Mouse (Mus musculus) lung, postnatal 14 days (tissue): ENCODE results near the gene Nsf.

Experiments used
- DNase-seq: peaks from one replicate; pipeline ENCODE4 v3.0.0; 2021

The Nsf gene

GRCm38 (mm10) chr11:103953896-103954292, at the start of gene Nsf:
Gene Nsf (minus strand): TSS chr11:103954056.
- DNase-seq, result peak; percentile 82

DNA sequence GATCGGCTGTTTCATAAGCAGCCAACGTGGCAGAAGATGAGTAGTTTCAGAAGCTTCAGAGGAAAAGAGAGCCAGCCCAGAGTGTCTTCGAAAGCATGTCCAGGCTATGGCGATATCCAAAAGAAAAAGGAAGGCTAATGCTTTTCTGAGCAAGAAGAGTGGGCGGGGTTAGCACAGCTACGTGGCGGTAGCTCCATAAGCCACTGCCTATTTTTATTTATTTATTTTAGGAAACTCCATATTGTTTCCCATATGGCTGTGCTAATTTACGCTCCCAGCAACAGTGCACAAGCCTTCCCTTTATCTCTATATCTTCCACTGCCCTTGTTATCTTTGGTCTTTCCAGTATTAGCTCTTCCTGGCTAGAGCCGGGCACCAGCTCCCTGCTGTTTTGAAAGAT, 49.5 kb upstream of the Nsf start:
- DNase-seq, result no peak

DNA sequence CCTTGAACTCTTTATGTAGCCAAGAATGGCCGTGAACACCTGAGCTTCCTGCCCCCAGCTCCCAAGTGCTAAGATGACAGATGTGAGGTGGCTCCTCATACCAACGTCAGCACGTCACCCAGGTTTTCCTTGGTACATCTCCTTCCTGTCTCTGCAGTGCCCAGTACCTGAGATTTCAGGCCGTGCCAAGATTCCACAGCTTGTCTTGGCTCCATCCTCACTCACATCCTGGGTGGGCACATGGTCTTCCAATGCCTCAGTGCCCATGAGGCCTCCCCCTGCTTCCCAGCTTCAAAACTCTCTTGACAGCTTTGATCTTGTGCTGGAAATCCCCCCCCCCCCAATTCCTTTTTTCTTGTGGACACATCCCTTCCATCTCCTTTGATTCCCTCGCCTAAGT, 48.3 kb upstream of the Nsf start:
- no peak for DNase-seq

GRCm38 (mm10) chr11:104001395-104001955, 47.6 kb upstream of the Nsf start:
- no peak for DNase-seq

DNA sequence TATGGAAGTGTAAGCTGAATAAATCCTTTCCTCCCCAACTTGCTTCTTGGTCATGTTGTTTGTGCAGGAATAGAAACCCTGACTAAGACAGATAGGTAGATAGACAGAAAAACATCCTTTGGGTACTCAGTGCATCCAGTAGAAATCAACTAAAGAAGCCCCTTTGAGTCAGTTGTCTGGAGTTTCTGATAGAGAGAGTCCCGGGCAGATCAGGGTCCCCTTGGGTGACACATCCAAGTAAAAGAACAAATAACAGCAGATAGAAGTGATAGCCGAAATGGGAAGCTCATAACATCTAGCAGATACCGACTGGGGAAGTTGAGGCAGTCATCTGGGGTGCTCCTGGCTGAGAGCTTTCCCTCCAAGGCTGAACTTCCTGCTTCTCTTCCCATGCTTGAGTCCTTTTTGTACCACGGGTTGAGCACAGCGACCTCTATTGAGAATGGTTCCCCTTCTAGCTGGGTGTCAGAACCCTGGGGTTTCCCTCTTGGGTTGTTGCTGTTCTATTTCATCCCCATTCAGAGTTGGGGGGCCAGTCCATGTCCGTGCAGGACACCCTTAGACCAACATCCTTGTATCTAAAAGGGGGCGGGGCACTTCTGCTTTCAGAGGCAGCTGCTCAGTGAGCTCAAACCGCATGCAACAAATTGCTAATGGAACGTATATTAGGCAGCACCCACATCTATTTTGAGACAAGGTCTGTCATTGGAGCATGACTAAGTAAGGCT, 47.0 kb upstream of the Nsf start:
- DNase-seq, result peak; percentile 24

DNA sequence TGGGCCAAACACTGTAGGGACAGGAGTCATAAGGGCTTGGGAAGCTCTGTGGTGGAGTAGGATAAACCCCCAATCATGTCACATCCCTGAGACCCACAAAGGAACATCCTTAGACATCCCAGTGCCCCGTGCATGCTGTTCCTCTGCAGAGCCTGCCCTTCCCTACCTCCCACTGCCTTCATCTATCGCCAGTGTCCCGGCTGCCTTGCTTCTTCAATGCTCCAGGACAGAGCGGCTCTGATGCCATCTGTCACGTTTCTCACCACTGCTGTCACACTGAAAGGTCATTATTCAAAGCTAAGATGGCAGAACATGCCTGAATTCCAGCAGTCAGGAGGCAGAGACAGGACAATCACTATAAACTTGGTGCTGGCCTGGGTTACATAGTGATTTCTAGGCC, 44.9 kb upstream of the Nsf start:
- DNase-seq, result no peak

GRCm38 (mm10) chr11:103997385-103997784, 43.5 kb upstream of the Nsf start:
- peak; percentile 67 for DNase-seq

DNA sequence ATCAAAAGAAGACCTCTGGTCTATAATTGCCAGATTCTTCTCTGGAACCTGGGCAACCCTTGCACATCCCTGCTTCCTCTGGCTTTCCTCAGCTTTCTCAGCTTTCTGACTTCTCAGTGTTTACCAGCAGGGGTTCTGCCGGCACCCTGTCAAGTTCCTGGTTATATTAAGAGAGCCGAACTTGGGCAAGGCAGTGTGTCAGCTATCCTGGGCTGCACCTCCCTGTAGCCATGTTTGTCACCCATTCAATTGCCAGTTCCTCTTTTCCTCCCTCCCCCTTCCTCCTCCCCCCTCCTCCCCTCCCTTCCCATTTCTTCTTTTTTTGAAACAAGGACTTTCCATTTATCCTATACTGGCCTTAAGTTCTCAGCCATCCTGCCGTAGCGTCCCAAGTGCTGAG, 38.8 kb upstream of the Nsf start:
- no peak for DNase-seq

DNA sequence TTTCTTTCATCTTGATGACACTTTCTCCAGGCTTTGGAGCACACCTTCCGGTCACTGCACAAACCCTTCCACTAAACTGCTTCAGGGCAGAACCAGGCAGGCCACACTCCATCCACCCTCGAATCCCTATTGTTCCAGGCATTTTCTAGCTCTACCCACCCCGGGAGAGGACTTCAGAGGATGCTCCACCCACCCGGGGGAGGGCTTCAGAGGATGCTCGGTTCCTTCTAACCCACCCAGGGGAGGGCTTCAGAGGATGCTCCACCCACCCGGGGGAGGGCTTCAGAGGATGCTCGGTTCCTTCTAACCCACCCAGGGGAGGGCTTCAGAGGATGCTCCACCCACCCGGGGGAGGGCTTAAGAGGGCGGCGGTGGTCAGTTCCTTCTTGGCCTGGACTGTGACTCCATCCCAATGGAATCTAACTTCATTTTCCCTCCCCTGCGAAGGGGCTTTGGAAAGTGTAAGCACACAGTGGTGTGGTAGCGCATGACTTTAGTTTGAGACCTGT, 36.2 kb upstream of the Nsf start:
- DNase-seq, result peak; percentile 26

DNA sequence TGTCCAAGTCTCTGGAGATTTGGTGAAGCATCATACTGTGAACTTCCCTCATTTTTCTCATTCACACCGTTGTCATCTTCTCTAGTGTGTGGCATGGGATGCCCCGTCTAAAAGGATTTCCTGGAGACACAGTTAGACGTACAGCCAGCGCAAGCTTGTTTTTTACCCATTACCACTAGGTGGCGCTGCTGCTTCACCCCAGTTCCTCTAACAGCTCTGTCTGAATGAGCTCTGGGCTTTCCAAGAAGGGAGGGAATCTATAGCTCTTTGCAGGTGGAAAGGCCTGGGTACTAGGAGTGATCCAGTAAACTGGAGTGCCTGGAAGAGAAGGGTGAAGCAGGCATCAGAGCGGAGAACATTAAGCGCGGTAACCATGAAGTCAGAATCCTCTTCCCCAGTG, 33.6 kb upstream of the Nsf start:
- DNase-seq, result peak; percentile 81

DNA sequence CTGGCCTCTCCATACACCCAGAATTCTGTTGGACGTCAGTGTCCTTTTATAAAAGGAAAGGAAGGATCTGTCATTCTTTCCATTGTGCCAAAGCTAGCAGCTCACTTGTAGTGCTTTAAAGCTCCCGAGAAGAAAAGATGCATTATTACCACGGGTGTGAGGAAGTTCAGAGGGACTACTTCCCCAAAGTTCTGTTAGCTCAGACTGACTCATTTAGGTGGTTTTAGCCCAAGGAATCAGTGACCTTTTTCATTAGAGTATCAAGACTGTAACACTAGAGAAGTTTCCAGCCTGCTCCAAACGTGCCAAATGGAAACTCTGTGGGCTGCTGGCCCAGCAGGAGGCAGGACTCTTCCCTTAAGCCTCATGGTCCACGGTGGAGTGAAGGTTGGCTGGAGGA, 30.2 kb upstream of the Nsf start:
- no peak for DNase-seq

- no peak for DNase-seq
Measured at GRCm38 (mm10) chr11:103981826-103982225, 28.0 kb upstream of the Nsf start.

DNA sequence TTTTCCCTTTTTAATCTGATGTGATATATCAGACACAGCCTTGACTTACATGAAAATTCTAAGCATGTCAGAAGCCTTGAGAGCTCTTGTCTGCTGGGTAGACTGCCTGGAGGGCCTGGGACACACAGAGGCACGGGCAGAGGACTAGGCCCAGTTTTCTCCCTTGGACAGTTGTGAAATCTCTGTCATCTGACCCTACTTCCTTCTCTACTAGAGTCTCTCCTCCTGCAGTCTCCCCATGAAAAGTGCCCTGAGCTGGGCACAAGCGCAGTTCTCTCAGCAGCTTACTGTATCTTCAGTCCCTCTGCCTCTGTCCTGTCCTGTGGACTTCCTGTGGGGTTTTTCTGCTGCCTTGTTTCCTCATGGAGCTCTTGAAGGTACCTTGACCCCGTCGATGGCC, 25.5 kb upstream of the Nsf start:
- DNase-seq, result no peak

GRCm38 (mm10) chr11:103970876-103971275, 17.0 kb upstream of the Nsf start:
- no peak for DNase-seq

- DNase-seq, result no peak
Measured at GRCm38 (mm10) chr11:103969278-103969677, 15.4 kb upstream of the Nsf start.

DNA sequence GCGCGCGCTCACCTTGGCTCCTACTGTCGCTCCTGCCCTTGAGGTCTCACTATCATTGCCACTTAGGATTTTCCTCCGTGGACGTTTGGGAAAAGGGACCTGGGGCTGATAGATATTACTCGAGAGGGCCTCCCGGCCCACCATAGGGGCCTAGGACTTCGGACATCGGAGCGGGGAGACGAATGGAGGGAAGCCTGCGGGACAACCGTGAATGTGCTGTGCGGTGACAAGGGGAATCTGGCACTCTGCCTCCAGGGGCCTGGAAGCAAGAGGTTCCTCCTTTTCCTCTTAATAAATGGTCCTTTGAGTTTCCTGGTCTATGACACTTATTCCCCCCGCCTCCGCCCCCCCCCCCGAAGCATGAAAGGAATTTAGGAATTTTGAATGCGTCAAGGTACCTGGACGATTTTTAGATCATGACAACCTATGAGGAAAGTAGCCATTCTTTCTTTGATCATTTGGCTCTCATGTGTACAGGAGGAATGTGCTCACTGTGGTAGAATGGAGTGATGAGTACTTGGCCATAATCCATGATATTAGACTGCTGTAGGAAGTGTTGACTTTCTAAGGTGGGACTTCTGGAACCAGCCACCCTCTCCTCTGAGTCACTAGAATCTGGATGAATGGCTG, 13.4 kb upstream of the Nsf start:
- peak; percentile 30 for DNase-seq

DNA sequence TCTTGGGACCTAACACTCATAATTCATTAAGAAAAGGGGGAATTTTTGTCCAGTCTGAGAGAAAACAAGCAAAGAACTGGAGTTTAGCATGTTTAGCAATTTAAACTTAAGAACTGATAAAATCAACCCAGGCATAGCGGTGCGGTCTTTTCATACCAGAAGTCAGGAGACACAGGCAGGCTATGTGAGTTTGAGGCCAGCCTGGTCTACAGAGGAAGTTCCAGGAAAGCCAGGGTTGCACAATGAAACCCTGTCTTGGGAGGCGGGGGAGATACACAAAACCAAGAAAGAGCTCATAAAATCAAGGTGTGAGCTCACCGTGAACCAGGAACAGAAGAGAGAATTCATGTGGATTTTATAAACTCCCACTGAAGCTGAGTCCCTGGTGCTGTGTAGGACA, 3.0 kb upstream of the Nsf start:
- DNase-seq, result no peak

DNA sequence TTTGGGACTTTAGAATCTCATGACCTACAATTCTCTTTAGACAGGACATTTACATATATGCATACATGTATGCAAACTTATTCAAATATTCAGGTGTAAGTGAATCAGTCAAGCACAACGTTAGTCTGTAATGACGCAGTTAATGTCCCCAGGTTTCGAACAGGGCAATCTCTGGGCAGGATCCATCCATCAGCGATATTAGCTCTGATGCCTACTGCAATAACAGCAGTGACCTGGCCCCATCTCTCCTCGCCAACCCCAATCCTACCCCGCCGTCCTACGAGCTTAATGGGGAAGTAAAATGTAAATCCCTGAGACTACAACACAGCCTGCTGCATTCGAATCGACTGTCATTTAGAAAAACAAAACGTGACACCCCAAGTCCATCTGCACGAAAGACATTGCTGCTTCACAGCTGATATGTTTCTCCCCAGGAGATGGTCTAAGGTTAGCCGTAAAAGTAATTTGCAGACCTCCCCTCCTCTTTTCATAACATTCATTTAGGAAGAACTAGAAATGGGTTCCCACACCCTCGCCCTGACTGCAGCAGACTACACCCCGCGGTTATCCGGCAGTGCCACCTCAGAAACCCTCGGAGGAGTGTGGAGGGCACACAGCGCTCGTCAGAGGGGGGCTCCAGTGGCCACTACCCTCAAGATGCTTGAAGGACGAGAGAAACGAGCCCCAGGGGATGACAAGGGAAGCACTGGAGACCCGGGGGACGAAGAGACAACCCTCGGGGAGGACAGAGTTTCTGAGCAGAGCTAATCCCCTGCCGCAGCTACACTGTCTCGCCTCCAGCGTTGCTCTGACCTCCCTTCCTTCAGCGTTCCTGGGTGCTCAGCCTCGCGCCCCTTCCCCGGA, 592 bp downstream of the Nsf start:
- peak; percentile 21 for DNase-seq

- no peak for DNase-seq
Measured at GRCm38 (mm10) chr11:103952635-103953031, 1.2 kb downstream of the Nsf start.

- no peak for DNase-seq
Measured at GRCm38 (mm10) chr11:103951106-103951505, 2.8 kb downstream of the Nsf start.

DNA sequence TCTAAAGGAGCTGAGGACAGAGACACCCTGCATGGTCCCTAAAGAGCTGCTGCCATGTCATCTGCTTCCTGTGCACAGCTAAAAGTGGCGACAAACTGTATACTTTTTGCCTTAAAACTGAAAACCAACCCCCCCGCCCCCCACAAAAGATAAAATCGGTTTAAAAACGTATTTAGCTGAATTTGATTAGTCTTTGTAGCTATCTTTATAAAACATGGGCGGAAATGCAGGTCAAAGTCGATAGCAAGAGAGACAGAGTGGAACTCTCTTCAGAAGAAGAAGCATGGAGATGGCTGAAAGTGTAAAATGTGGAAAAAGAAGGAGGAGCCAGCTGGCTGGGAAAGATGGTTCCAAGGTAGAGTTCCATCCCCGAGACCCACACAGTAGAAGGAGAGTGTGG, 4.9 kb downstream of the Nsf start:
- no peak for DNase-seq

DNA sequence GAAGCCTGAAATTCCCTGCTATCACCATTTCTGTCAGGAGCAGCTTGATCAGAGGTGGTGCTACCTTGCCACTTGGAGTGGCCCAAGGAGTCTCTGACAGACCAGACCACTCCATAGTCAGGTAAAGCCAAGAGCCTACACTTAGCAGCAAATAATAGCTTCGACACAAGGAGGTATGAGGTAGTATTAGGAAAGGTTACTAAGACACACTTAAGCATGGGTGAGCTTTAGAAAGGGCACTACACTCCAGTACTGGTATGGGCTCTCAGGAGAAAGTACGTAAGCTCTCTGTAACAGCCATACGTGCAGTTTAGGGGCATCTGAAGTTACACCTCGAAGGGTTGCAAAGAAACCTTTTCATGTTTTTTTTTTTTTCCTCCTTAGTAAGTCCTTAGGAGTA, 11.1 kb downstream of the Nsf start:
- no peak for DNase-seq

DNA sequence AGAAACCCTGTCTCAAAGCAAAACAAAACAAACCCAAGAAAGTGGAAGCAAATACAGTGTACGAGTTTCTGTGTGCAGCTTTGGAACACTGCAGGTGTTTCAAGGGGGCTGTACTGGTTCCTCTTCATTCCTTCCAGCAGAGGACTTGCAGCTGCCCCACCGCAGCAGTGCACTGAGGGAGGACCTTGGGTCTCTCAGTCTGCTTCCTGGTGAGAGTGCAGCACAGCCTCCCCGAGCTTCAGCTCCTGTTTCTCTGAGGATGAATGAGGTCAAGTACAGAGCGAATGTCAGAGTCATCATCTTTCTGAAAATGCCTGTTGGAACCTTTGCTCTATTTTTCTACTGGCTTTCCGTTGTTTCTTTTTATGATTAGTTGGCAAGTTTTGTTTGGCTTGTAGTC, 12.5 kb downstream of the Nsf start:
- DNase-seq, result no peak
